Comparison of ENCODE assay signal across 20 mouse cellular contexts in genomic region chr1:43256078-43256477, GRCm38 (mm10). TPM values are rescaled to one million over a fixed set of nuclear protein-coding genes. Genes with fewer than 3 reads are reported as not detected.
A peak's percentile ranks its signal among the peaks of the same experiment; 100 is the strongest.
DNase-seq lines count a peak whose midpoint lies in the region; ATAC-seq and TF ChIP-seq lines count a peak whose summit lies in the region.
"Had no signal": no experiment of that assay in that cellular context is flagged by ENCODE, and none has a peak within 500 bp of the region (broad histone marks: within the 10 kb centered on the region; RNA-seq: fewer than 3 reads in every experiment).

No protein-coding gene starts in this region.

- no peak overlapping the region for H3K4me3 ChIP-seq in heart, embryonic 13.5 days
- H3K4me3 ChIP-seq in C2C12 (ENCODE audit: insufficient read depth, poor library complexity, severe bottlenecking) (no peak overlapping the region), myocyte (no peak overlapping the region)
- no peak overlapping the region for H3K4me3 ChIP-seq in kidney, embryonic 14.5 days (ENCODE audit: low read length)
- H3K4me3 ChIP-seq: embryonic facial prominence, embryonic 12.5 days; forebrain, embryonic 12.5 days; heart, embryonic 15.5 days; hindbrain, embryonic 10.5 days; intestine, embryonic 15.5 days had no signal

- intact Hi-C loops in heart, postnatal 36 days (cut with DNase I) = no loop called here

- 0 out of 2 replicates have a peak overlapping the region, but pooled peaks have one; percentile 20 for H3K27ac ChIP-seq in heart, embryonic 13.5 days (replicated peaks)
- no peak overlapping the region for H3K27ac ChIP-seq in kidney, embryonic 14.5 days (ENCODE audit: low read depth, low read length)
- H3K27ac ChIP-seq: embryonic facial prominence, embryonic 12.5 days; forebrain, embryonic 12.5 days; heart, embryonic 15.5 days; hindbrain, embryonic 10.5 days; hindbrain, embryonic 14.5 days; intestine, embryonic 15.5 days had no signal

- H3ac ChIP-seq in C2C12 (ENCODE audit: control insufficient read depth, insufficient read length, low read depth) (no peak overlapping the region), myocyte (ENCODE audit: control insufficient read depth, insufficient read length) (no peak overlapping the region)

- no peak for TF ChIP-seq POLR2A in myocyte (IDR thresholded peaks at IDR 0.05; ENCODE audit: insufficient read length, low read depth)

- H3K27me3 ChIP-seq in heart, embryonic 13.5 days (replicated peaks) = no peaks in the 10 kb centered on the region
- no peaks in the 10 kb centered on the region for H3K27me3 ChIP-seq in C2C12 (ENCODE audit: control insufficient read depth, insufficient read depth, insufficient read length)
- no peaks in the 10 kb centered on the region for H3K27me3 ChIP-seq in myocyte (ENCODE audit: control insufficient read depth, insufficient read depth, insufficient read length)
- no peaks in the 10 kb centered on the region for H3K27me3 ChIP-seq in kidney, embryonic 14.5 days (ENCODE audit: control insufficient read depth, insufficient read depth, low read length)
- H3K27me3 ChIP-seq: embryonic facial prominence, embryonic 12.5 days; forebrain, embryonic 12.5 days; heart, embryonic 15.5 days; intestine, embryonic 15.5 days had no signal

- peak; percentile 31 for DNase-seq in gastrocnemius, adult 18-20 months (ENCODE audit: low spot score)
- no peak for DNase-seq in gastrocnemius, postnatal 25 days
- DNase-seq in heart, postnatal 36 days = no peak
- no peak for DNase-seq in layer of hippocampus, postnatal 14 days (ENCODE audit: low spot score in 2 of 2)
- DNase-seq: adrenal gland, postnatal 10 days; cerebellum, adult 11 months; cerebellum, adult 8-10 months; cerebellum, postnatal 25 days; kidney, adult 18-20 months had no signal

- no peak overlapping the region for H3K4me2 ChIP-seq in heart, embryonic 13.5 days
- peak overlapping the region; percentile 22 for H3K4me2 ChIP-seq in myocyte (ENCODE audit: low read depth)
- no peak overlapping the region for H3K4me2 ChIP-seq in kidney, embryonic 14.5 days (replicated peaks; ENCODE audit: low read depth, low read length)
- H3K4me2 ChIP-seq: embryonic facial prominence, embryonic 12.5 days; forebrain, embryonic 12.5 days; heart, embryonic 15.5 days; hindbrain, embryonic 14.5 days; intestine, embryonic 15.5 days had no signal

- no peak overlapping the region for H3K9ac ChIP-seq in heart, embryonic 13.5 days
- H3K9ac ChIP-seq in kidney, embryonic 14.5 days (ENCODE audit: low read depth, low read length) = no peak overlapping the region
- H3K9ac ChIP-seq: embryonic facial prominence, embryonic 12.5 days; forebrain, embryonic 12.5 days; heart, embryonic 15.5 days; hindbrain, embryonic 14.5 days; intestine, embryonic 15.5 days had no signal

- H3K36me3 ChIP-seq in heart, embryonic 13.5 days = no peaks in the 10 kb centered on the region
- H3K36me3 ChIP-seq in C2C12 (ENCODE audit: control insufficient read depth, insufficient read depth) = no peaks in the 10 kb centered on the region
- H3K36me3 ChIP-seq in myocyte (ENCODE audit: control insufficient read depth, insufficient read depth) = no peaks in the 10 kb centered on the region
- H3K36me3 ChIP-seq in kidney, embryonic 14.5 days (ENCODE audit: control insufficient read depth, insufficient read depth, low read length) = no peaks in the 10 kb centered on the region
- H3K36me3 ChIP-seq: embryonic facial prominence, embryonic 12.5 days; forebrain, embryonic 12.5 days; heart, embryonic 15.5 days; hindbrain, embryonic 10.5 days; intestine, embryonic 15.5 days had no signal

- no peaks in the 10 kb centered on the region for H3K9me3 ChIP-seq in heart, embryonic 13.5 days
- H3K9me3 ChIP-seq in kidney, embryonic 14.5 days (ENCODE audit: control insufficient read depth, low read length) = no peaks in the 10 kb centered on the region
- H3K9me3 ChIP-seq: embryonic facial prominence, embryonic 12.5 days; forebrain, embryonic 12.5 days; heart, embryonic 15.5 days; hindbrain, embryonic 10.5 days; intestine, embryonic 15.5 days had no signal

- no peak for TF ChIP-seq CTCF in C2C12 (IDR thresholded peaks at IDR 0.05; ENCODE audit: control insufficient read depth, insufficient read depth, insufficient read length)

- no peak for ATAC-seq in heart, embryonic 13.5 days (ENCODE audit: extremely low read depth, insufficient number of reproducible peaks, low FRiP score, low TSS enrichment)
- ATAC-seq in kidney, embryonic 14.5 days (ENCODE audit: low FRiP score, low TSS enrichment) = no peak
- ATAC-seq: forebrain, embryonic 16.5 days; intestine, embryonic 15.5 days had no signal

- no peaks in the 10 kb centered on the region for H3K79me3 ChIP-seq in C2C12 (ENCODE audit: low read depth)

- no peaks in the 10 kb centered on the region for H3K79me2 ChIP-seq in C2C12 (ENCODE audit: control insufficient read depth, insufficient read depth)
- H3K79me2 ChIP-seq in myocyte (ENCODE audit: control insufficient read depth, insufficient read depth) = no peaks in the 10 kb centered on the region

- peaks cover 34% of the 10 kb centered on the region for H3K4me1 ChIP-seq in heart, embryonic 13.5 days
- no peaks in the 10 kb centered on the region for H3K4me1 ChIP-seq in kidney, embryonic 14.5 days (ENCODE audit: control insufficient read depth, insufficient read depth, low read length)
- H3K4me1 ChIP-seq: embryonic facial prominence, embryonic 12.5 days; forebrain, embryonic 12.5 days; hindbrain, embryonic 10.5 days; intestine, embryonic 15.5 days had no signal

TF ChIP-seq in C2C12, 6 proteins besides CTCF, POLR2A, EP300 and RAD21:
- TF ChIP-seq MYOG (IDR thresholded peaks at IDR 0.05; ENCODE audit: control insufficient read depth, extremely low read depth, insufficient read length) = no peak
- no peak for TF ChIP-seq CEBPB (IDR thresholded peaks at IDR 0.05; ENCODE audit: low read depth)
- peak; percentile 23 for TF ChIP-seq MAX (IDR thresholded peaks at IDR 0.05)
- no peak for TF ChIP-seq FOSL1 (IDR thresholded peaks at IDR 0.05; ENCODE audit: insufficient read depth, low read length, poor library complexity, severe bottlenecking)

TF ChIP-seq in myocyte, 11 proteins besides CTCF, POLR2A, EP300 and RAD21:
- TF ChIP-seq MYOG (IDR thresholded peaks at IDR 0.05; ENCODE audit: control insufficient read depth in 1 of 3, insufficient read depth in 1 of 3, insufficient read length in 2 of 3, low read depth in 2 of 3) (no peak), REST (IDR thresholded peaks at IDR 0.05; ENCODE audit: insufficient read depth, insufficient read length) (no peak), POLR2AphosphoS2 (IDR thresholded peaks at IDR 0.05; ENCODE audit: insufficient read length, low read depth) (no peak), TCF12 (IDR thresholded peaks at IDR 0.05; ENCODE audit: insufficient read depth, poor library complexity, severe bottlenecking) (no peak), CEBPB (IDR thresholded peaks at IDR 0.05; ENCODE audit: insufficient read depth, poor library complexity, severe bottlenecking) (no peak), MYOD1 (IDR thresholded peaks at IDR 0.05; ENCODE audit: control insufficient read depth in 1 of 3, insufficient read length in 2 of 3, low read depth in 2 of 3) (no peak), USF1 (IDR thresholded peaks at IDR 0.05; ENCODE audit: low read depth) (no peak), MAX (IDR thresholded peaks at IDR 0.05; ENCODE audit: low read depth) (no peak), TCF3 (IDR thresholded peaks at IDR 0.05; ENCODE audit: insufficient read length, low read depth) (no peak), E2F4 (IDR thresholded peaks at IDR 0.05; ENCODE audit: insufficient read depth) (no peak), SRF (IDR thresholded peaks at IDR 0.05; ENCODE audit: control insufficient read depth, insufficient read length, low read depth) (no peak)

RNA-seq across cellular contexts. Expression of gene Fhl2, which starts 59.3 kb away (rescaled TPM):
- 1 to 10 TPM; 4.4 to 6.7 TPM for total RNA-seq in gastrocnemius, adult 18-20 months (2021)
- total RNA-seq in gastrocnemius, postnatal 25 days (2021) = 1 to 10 TPM; 1.7 to 5.9 TPM
- polyA plus RNA-seq in heart, embryonic 13.5 days (2015; fragmentation: Nextera tagmentation; extraction: Ambion mirVana) = 228 and 259 TPM in 2 replicates
- total RNA-seq in heart, postnatal 36 days (2021) = 1,000 to 10,000 TPM; 1,415 to 1,925 TPM
- polyA plus RNA-seq in C2C12 (2012; fragmentation: generic; extraction: Trizol) (135 TPM), myocyte (2012; fragmentation: generic; extraction: Trizol) (58.2 TPM)
- total RNA-seq in layer of hippocampus, postnatal 14 days (2021) = 10 to 100 TPM; 43.5 to 46.4 TPM
- 74.1 and 87.6 TPM in 2 replicates for polyA plus RNA-seq in kidney, embryonic 14.5 days (2014; fragmentation: Nextera tagmentation; extraction: Ambion mirVana)

Comparison
In these comparisons a context has a peak if more than half of its experiments do, and no peak if none do; other contexts are left out.
1. RNA of gene Fhl2, which starts 59.3 kb away (total RNA-seq): 1,415 to 1,925 TPM in heart, postnatal 36 days; 43.5 to 46.4 TPM in layer of hippocampus, postnatal 14 days, 4.4 to 6.7 TPM in gastrocnemius, adult 18-20 months and 1.7 to 5.9 TPM in gastrocnemius, postnatal 25 days; every median in the first group is over 10 times any median in the second.